Mouse (Mus musculus) embryo, embryonic 9.5 days (tissue): Measurements from ENCODE around the gene Axdnd1.
"Not testable (repeated sequence)": the region's sequence is repeated elsewhere in the genome, so short reads cannot be mapped to it uniquely, and the experiment has no call there.

Experiments used
- DNase-seq: peaks from one replicate; pipeline ENCODE4 v3.0.0-alpha.2; 2017; ENCODE audit errors: extremely low spot score

Gene Axdnd1

DNA sequence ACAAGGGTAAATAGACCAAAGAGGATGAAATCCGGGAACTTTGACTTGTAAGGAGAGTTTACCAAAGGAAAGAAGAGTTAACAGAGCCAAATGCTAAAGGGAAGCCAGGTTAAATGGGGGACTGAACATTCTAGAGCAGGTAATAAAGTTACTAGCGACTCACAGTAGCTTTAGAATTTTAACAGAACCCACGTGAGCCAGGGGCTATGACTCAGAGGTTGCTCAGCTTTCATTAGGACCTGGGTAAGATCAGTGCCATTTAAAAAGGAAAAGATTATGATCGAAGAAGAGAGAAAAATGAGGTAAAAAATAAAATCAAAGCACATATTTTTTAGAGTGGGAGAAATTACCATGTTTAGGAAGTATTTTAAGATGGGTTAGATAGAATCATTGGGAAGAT, 80.1 kb downstream of the Axdnd1 start:
- DNase-seq: no peak

DNA sequence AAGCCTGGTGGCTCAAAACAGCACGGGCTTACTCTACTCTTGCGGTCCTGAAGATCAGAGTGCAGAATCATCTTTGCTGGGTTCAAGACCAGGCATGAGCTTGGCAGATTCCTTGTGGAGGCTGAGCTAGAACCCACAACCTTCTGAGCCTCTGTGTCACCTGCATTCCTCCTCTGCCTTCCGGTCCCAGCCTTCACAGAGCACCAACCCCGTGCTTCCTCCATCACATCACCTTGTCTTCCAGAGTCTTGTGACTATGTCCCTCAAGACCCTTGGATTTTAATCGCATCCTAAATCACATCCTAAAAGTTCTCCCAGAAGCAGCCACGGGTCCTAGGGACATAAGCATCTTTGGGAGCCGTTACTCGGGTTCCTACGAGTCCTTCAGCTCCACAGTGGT, 97.8 kb downstream of the Axdnd1 start:
- DNase-seq: no peak

DNA sequence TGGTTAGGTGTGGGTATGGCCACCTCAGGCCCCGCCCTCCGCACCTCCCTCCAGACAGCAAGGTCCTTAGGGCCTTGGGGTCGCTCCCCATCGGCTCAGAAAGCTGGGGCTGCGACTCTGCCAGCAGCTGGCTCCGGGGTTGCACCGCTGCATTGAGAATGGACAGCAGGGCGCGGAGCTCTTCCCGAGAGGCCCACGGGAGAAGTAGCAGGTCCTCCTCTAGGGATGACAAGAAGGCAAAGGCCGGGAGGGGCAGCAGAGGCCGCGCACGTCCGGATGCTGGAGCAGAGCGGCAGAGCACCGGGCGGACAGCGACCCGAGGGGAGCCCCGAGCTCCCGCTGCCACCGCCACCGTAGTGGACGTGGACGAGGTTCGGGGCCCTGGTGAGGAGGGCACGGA, 110.3 kb downstream of the Axdnd1 start, which contains the start of gene Nphs2:
TSS of gene Nphs2 (plus strand) at position 98 of the 400 bp plus-strand sequence.
- peak; percentile 17 for DNase-seq

DNA sequence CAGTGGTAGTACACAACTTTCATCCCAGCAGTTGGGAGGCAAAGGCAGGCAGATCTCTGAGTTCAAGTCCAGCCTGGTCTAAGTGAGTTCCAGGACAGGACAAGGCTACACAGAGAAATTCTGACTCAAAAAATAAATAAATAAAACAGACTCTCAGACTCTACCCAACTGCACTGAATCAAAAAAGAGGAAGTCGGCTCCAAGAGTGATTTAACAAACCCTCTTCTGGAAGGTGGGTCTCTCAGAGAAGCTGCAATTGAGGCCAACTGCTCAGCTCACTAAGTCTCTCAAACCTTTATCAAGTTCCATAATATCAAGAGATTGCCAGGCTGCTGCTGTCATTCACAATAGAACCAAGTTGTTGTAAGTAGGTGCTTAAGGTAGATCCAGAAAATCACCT, 112.4 kb downstream of the Axdnd1 start:
- DNase-seq: no peak

DNA sequence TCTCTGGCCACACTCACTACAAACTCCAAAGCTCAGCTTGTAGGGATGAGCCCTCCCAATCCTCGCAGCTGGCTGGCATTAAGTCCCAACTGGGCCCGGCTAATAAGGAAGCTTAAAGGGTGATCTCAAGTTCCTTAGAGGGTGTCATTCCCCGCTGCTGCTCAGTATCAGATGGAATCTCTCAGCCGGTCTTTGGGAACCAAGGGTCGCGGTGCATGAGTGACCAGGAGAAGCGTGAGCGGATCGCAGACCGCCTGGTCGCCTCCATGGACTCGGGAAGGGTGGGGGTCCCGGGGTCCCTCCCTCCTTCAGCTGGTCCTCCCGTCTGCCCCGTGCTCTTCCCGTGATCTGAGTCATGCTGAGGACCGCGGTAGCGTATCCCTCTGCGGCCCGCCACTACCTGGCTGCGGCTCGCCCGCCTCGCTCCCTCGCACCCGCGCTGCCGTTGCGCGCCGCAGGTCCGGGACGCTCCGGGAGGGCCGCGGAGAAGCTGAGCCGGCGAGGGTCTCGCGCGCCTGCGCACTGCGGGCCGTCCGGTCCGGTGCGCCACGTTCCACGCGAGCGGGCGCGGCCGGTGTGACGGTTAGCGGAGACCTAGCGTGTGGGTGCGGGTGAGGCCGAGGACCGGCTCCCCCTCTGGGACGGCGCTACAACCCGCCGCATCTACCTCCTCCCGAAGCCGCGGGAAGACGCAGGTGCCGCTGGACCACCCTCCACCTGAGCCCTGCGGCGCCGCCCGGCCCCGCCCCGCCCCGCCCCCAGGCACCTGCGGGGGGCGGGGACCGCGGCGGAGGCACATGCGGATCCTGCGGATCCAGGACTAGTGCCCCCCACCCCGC, 117.8 kb downstream of the Axdnd1 start, which contains the start of gene Tdrd5:
TSS of gene Tdrd5 (minus strand) at position 754 of the 839 bp plus-strand sequence.
- DNase-seq: peak; percentile 52

DNA sequence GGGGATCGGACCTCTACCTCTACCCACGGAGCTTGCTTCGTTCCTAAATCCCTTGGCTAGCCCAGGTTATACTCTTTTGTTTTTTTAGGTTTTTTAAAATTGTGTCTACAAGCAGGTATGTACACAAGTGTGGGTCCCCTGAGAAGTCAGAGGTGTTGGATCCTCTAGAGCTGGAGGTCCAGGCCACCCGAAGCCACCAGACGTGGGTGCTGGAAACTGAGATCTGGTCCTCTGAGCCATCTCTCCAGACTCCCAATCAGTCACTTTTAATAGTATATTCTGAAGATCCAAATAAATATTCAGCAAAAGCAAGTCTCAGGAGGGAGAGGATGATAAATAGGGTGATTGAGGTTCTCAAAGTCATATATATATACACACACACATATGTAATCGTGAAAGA, 130.9 kb downstream of the Axdnd1 start:
- no peak for DNase-seq

DNA sequence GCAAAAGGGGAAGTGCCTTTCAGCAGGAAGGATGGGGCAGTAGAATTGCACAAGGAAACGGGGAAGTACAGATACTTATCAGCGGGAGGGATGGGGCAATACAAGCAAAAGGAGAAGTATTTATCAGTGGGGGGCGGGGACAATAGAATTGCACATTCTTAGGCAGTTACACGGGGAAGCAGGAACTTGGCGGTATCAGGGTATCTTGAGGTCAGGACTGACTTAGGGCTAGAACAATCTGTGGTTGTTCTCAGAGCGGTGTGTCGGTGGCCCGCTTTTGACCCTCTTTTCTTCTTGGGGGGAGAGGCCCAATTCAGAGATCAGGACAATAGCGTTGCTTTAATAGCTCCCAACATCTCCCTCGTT, 131.8 kb downstream of the Axdnd1 start:
- DNase-seq: not testable (repeated sequence)

DNA sequence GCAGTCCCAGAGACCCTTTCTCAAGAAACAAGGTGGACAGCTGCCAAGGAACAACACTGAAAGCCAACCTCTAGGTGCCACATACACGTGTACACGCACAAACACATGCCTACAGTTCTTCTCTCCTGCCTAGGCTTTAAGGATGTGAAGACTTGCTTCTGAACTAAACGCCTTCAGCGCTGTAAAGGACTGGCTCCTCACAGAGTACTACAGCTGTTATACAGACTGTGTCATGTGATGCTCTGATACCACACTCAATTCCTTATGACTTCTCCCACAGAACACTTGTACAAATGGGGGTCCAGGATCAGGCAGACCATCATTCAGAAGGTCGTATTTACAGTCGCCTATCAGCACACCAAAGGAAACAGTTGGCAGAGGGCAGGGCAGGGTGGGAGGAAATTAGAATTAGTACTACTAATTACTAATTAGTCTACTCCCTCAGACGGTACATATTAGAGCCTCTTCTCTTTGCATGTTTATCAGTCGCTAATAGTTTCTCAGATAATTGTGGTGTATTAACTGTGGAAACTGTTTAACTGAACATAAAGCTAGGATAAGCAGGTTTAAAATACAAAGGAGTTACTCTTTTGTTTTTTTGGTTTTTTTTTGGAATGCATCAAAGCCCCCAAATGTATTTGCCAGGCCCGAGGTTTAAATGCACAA, 132.3 kb downstream of the Axdnd1 start:
- DNase-seq: no peak

DNA sequence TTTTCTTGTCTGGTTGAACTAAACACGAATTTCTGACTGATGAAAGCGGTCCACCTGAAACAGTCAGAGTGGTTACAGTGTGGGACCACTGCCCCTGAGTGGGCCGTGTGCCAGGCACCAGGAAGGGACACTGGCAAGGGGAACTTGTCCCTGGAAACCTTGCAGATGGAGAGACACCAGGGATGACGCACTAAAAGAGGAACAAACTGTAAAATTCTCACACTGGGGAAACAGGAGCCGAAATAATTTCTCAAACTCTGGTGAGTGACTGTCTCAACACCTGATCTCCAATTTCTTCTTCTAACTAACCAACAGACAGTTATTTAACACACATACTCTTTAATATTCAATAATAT, 135.4 kb downstream of the Axdnd1 start:
- DNase-seq: no peak

DNA sequence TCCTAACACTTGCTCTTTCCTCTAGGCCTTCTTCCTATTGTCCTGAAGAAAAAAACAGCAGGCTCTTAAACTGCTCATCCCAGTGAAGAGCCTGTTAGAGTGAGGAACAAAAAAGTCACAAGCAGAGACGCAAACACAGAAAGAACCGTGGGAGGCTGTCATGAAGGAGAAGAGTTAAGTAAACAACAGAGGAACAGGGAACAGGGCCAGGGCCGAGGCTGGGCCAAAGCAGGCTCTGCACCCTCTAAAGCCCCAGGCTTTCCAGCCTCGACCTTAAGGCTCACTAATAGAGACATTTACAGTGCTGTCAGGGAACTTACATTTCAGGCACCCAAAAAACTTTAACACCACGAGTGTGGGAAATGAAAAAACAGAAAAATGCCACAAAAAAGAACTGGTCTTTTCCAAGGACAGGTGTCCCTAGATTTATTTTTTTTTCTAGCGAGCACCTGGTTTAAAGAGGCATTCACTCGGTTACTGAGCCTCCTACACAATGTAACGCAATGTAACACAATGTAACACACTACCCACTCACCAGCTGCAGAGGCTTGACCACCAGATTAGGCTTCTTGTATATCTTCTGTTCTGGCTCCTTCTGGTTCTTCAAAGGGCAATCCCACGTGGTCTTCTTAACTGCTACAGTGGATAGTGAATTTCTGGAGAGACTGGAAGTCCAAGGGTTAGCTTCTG, 136.0 kb downstream of the Axdnd1 start:
- DNase-seq: no peak

DNA sequence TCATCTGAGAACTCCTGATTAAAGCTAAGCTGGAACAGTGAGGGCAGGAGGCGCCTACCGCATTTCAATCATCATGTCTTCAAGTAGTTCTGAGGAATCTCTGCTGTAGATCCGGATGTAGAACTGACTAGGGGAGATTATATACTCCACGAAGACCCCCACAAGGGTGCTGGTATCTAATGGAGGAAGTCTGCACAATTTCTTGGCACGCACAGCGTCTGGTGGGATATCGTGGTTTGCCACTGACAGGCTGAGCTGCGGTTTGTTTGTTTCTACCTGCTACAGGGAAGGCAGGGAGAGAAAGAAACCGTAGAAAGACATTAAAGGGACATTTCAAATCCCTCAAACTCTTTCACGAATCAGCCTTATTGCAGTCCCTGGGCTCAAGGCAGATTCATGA, 136.8 kb downstream of the Axdnd1 start:
- no peak for DNase-seq

DNA sequence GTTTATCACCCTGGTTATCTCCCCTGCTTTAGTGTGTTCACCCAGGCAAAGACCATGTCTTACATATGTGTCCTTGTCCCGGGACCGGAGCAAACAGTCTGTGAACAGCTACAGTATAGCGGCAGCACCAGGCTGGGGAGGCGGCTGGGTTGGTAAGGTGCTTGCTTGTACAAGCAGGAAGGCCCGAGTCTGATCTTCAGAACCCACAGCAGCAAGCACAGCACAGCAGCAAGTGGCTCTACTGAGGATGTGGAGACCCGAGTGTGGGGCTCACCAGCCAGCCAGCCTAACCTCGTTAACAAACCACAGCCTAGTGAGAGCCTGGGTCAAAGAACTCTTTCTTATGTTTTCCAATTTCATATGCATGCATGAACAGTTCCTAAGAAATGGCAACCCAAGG, 140.8 kb downstream of the Axdnd1 start:
- DNase-seq: no peak

DNA sequence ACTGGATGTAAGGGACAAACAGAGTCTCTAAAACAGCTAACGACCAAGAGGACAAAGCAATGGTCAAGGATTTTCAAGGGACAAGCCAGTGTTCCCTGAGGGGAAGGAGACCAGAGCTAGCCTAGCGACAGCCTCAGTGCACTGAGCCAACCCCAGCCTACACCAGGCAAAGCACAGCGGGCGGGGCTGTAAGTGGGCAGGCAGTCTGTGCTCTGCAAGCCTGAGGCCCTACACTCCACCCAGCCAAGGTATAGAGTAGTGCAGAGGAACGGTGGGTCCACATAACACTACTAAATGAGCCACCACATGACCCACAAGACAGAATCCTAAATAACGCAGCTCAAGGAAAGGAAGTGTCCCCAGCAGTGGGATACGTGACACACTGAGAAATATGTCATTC, 147.3 kb downstream of the Axdnd1 start:
- no peak for DNase-seq
